Mouse (Mus musculus): ENCODE data around the gene Kcns1. TPM values are rescaled to one million over a fixed set of nuclear protein-coding genes. Genes with fewer than 3 reads are reported as not detected.

Gene Kcns1
- polyA plus RNA-seq, 1 experiment from 2014 or later = 0.27 TPM

DNA sequence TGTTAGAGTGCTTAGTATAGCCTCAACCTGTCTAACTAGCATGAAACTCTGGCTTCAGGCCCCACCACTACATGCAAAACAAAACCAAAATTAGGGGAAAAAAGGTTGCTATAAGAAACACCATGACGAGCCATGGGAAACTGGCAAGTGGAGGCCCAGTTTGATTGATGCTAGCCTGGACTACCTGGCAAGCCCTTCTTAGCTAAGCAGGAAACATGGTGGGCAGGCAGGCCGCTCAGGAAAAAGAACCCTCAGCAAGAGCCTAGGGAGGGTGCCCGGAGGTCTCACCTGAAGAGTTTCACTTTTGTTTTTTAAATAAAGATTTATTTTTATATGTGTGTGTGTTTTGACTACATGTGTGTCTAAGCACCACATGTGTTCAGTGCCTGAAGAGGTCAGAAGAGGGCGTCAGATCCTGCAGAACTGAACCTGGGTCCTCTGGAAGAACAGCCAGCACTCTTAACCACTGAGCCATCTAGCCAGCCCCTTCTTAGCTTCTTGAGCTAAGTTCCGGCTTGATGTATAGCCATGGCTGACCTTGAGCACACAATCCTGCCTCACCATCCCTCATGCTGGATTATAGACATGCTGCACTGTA lies 47.6 kb downstream of the Kcns1 start:
- Histone ChIP-seq H3K9me3 (replicated peaks; ENCODE audit: control insufficient read depth, low read length) (no peaks in the 10 kb centered on the region), H3K9ac (ENCODE audit: low read length) (no peak overlapping the region), H3K4me2 (ENCODE audit: low read length) (no peak overlapping the region), H3K4me3 (ENCODE audit: low read depth, low read length) (no peak overlapping the region), H3K36me3 (ENCODE audit: control insufficient read depth, insufficient read depth, low read length) (peaks cover 41% of the 10 kb centered on the region), H3K27me3 (replicated peaks; ENCODE audit: control insufficient read depth, insufficient read depth, low read length) (no peaks in the 10 kb centered on the region), H3K4me1 (ENCODE audit: control insufficient read depth, insufficient read depth, low read length) (no peaks in the 10 kb centered on the region), H3K27ac (ENCODE audit: low read depth, low read length) (no peak overlapping the region)
- DNase-seq (ENCODE audit: low spot score) (no peak), ATAC-seq (no peak)
- 80% methylated on average over 5 of the region's 5 CpGs for WGBS

DNA sequence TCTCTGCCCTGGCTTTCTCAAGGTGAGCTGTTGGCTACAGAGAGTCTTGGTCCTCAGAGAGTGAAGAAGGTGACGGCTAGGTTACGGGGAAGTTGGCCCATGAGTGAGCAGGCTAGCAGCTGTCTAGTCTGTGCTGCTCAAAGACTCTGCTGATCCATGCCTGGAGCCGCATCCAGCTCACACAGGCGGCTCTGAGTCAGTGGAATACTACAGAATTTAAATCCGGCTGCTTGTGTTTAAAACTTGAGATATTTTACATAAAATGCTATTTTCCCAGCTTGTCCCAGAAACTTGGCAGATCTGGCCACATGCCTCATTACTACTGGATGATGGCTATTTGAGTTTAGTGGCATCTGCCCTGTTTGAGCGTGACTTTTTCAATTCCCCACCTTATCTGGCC lies 51.4 kb downstream of the Kcns1 start:
- no peak overlapping the region for H3K27ac ChIP-seq (ENCODE audit: low read depth, low read length)

DNA sequence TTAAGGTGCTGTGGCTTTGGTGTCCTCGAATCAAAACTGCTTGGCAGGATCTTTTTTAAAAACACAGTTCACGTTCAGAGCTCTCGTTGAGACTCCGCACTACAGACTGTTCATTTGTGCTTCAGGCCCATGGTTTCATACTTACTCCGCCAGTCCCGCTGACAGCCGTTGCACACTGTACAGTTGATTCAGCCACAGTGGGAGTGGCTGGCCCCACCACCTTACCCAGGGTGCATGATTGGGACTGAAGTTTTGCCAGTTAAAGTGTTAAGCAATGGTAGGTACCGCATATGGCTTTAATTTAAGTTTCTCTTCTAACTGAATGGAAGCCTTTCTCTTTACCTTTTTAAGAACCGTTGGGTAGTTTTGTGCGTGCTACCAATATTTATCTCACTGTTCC lies 55.4 kb downstream of the Kcns1 start:
- WGBS = 86% methylated on average over 10 of the region's 10 CpGs
- Histone ChIP-seq H3K27ac (ENCODE audit: low read depth, low read length) (no peak overlapping the region), H3K4me1 (ENCODE audit: control insufficient read depth, insufficient read depth, low read length) (no peaks in the 10 kb centered on the region), H3K27me3 (replicated peaks; ENCODE audit: control insufficient read depth, insufficient read depth, low read length) (no peaks in the 10 kb centered on the region), H3K9me3 (replicated peaks; ENCODE audit: control insufficient read depth, low read length) (no peaks in the 10 kb centered on the region), H3K4me3 (ENCODE audit: low read depth, low read length) (no peak overlapping the region), H3K36me3 (ENCODE audit: control insufficient read depth, insufficient read depth, low read length) (peaks cover 44% of the 10 kb centered on the region), H3K4me2 (ENCODE audit: low read length) (no peak overlapping the region), H3K9ac (ENCODE audit: low read length) (no peak overlapping the region)
- DNase-seq (ENCODE audit: low spot score) (no peak), ATAC-seq (no peak)

More for the DNA sequence above, 51.4 kb downstream of the Kcns1 start:
- H3K4me3 ChIP-seq (ENCODE audit: low read depth, low read length) = no peak overlapping the region
- ATAC-seq = no peak
- no peak for DNase-seq (ENCODE audit: low spot score)
- peaks cover 49% of the 10 kb centered on the region for H3K36me3 ChIP-seq (ENCODE audit: control insufficient read depth, insufficient read depth, low read length)
- no peak overlapping the region for H3K4me2 ChIP-seq (ENCODE audit: low read length)
- H3K4me1 ChIP-seq (ENCODE audit: control insufficient read depth, insufficient read depth, low read length) = no peaks in the 10 kb centered on the region
- H3K27me3 ChIP-seq (replicated peaks; ENCODE audit: control insufficient read depth, insufficient read depth, low read length) = no peaks in the 10 kb centered on the region
- H3K9me3 ChIP-seq (replicated peaks; ENCODE audit: control insufficient read depth, low read length) = no peaks in the 10 kb centered on the region
- no peak overlapping the region for H3K9ac ChIP-seq (ENCODE audit: low read length)
- 95% methylated on average over 6 of the region's 6 CpGs for WGBS

DNA sequence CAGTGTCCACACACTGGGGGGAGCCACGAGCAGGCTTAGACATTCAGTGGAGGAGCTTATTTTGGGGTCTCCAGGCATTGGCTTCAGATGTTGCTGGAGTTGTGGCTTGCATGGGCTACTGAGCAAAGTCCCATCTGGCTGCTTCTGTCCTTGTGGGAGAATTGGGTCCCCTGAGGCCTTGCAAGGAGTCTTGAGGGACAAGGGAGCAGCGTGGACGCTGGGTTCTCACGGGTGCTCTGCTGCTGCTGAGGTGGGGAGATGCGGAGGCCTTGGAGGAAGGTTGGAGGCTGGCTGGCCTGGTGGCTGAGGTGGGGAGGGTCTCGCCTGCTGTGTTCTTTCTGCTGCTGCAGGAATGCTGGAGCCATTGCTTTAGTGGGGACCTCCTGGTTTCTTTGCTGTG lies 56.9 kb downstream of the Kcns1 start:
- Histone ChIP-seq H3K4me1 (ENCODE audit: control insufficient read depth, insufficient read depth, low read length) (no peaks in the 10 kb centered on the region), H3K27ac (ENCODE audit: low read depth, low read length) (no peak overlapping the region), H3K36me3 (ENCODE audit: control insufficient read depth, insufficient read depth, low read length) (peaks cover 33% of the 10 kb centered on the region), H3K9ac (ENCODE audit: low read length) (no peak overlapping the region), H3K4me3 (ENCODE audit: low read depth, low read length) (no peak overlapping the region), H3K27me3 (replicated peaks; ENCODE audit: control insufficient read depth, insufficient read depth, low read length) (no peaks in the 10 kb centered on the region), H3K9me3 (replicated peaks; ENCODE audit: control insufficient read depth, low read length) (no peaks in the 10 kb centered on the region), H3K4me2 (ENCODE audit: low read length) (no peak overlapping the region)
- ATAC-seq (no peak), DNase-seq (ENCODE audit: low spot score) (no peak)
- WGBS = 90% methylated on average over 6 of the region's 6 CpGs

Other genes starting within 250 kb of the Kcns1 start
- 305 and 380 TPM in 2 replicates for gene Ywhab, start 176.2 kb downstream of the Kcns1 start, polyA plus RNA-seq (2014; fragmentation: Nextera tagmentation; extraction: Ambion mirVana)
- 2.1 and 2.6 TPM in 2 replicates for gene Pabpc1l, start 145.7 kb downstream of the Kcns1 start, polyA plus RNA-seq (2014; fragmentation: Nextera tagmentation; extraction: Ambion mirVana)
- gene Stk4, start 100.8 kb downstream of the Kcns1 start, polyA plus RNA-seq (2014; fragmentation: Nextera tagmentation; extraction: Ambion mirVana) = 36.2 and 39.5 TPM in 2 replicates
- gene Tomm34, start 99.9 kb downstream of the Kcns1 start, polyA plus RNA-seq (2014; fragmentation: Nextera tagmentation; extraction: Ambion mirVana) = 53.1 and 60.3 TPM in 2 replicates
- gene Wfdc5, start 11.6 kb upstream of the Kcns1 start, polyA plus RNA-seq (2014; fragmentation: Nextera tagmentation; extraction: Ambion mirVana) = not detected in 2 replicates
- gene Wfdc12, start 19.5 kb upstream of the Kcns1 start, polyA plus RNA-seq (2014; fragmentation: Nextera tagmentation; extraction: Ambion mirVana) = not detected in 2 replicates
- not detected in 2 replicates for gene Wfdc15a, start 29.0 kb upstream of the Kcns1 start, polyA plus RNA-seq (2014; fragmentation: Nextera tagmentation; extraction: Ambion mirVana)
- not detected in 2 replicates for gene Wfdc15b, start 50.5 kb upstream of the Kcns1 start, polyA plus RNA-seq (2014; fragmentation: Nextera tagmentation; extraction: Ambion mirVana)
- gene Svs2, start 67.4 kb upstream of the Kcns1 start, polyA plus RNA-seq (2014; fragmentation: Nextera tagmentation; extraction: Ambion mirVana) = not detected in 2 replicates
- not detected in 2 replicates for gene Svs3b, start 85.5 kb upstream of the Kcns1 start, polyA plus RNA-seq (2014; fragmentation: Nextera tagmentation; extraction: Ambion mirVana)
- gene Svs4, start 107.3 kb upstream of the Kcns1 start, polyA plus RNA-seq (2014; fragmentation: Nextera tagmentation; extraction: Ambion mirVana) = not detected in 2 replicates
- not detected in 2 replicates for gene Svs3a, start 118.2 kb upstream of the Kcns1 start, polyA plus RNA-seq (2014; fragmentation: Nextera tagmentation; extraction: Ambion mirVana)
- not detected in 2 replicates for gene Svs6, start 145.6 kb upstream of the Kcns1 start, polyA plus RNA-seq (2014; fragmentation: Nextera tagmentation; extraction: Ambion mirVana)
- not detected in 2 replicates for gene Svs5, start 161.6 kb upstream of the Kcns1 start, polyA plus RNA-seq (2014; fragmentation: Nextera tagmentation; extraction: Ambion mirVana)
- not detected in 2 replicates for gene Slpi, start 218.0 kb upstream of the Kcns1 start, polyA plus RNA-seq (2014; fragmentation: Nextera tagmentation; extraction: Ambion mirVana)
- 0.06 TPM in 1 of 2 replicates, not detected in the other for gene Rbpjl, start 232.0 kb upstream of the Kcns1 start, polyA plus RNA-seq (2014; fragmentation: Nextera tagmentation; extraction: Ambion mirVana)
- gene Matn4, start 234.0 kb upstream of the Kcns1 start, polyA plus RNA-seq (2014; fragmentation: Nextera tagmentation; extraction: Ambion mirVana) = 0.08 and 0.10 TPM in 2 replicates